Mouse (Mus musculus) lung, adult 18-20 months (tissue): ENCODE measurements around the gene Atn1.
"Not testable (repeated sequence)": the region's sequence is repeated elsewhere in the genome, so short reads cannot be mapped to it uniquely, and the experiment has no call there.

Experiments
- DNase-seq, 2 experiments: peaks; one replicate each; pipeline ENCODE4 v3.0.0; 2022; ENCODE audit warnings: mixed read lengths in 2 of 2

The Atn1 gene

GRCm38 (mm10) chr6:124755831-124756595 is at the start of gene Atn1, which contains the start of gene Gm45234:
Atn1 (minus strand) TSS chr6:124756524.
Gm45234 (minus strand) TSS chr6:124756021.
- DNase-seq = peak; percentile 74 to 84

GRCm38 (mm10) chr6:124805341-124806321 is 49.3 kb upstream of the Atn1 start:
- peak; percentile 94 to 97 for DNase-seq

- DNase-seq = no peak
Observed at GRCm38 (mm10) chr6:124804341-124804740, 48.0 kb upstream of the Atn1 start.

- not testable (repeated sequence) for DNase-seq
Observed at GRCm38 (mm10) chr6:124803691-124804090, 47.4 kb upstream of the Atn1 start.

GRCm38 (mm10) chr6:124803061-124803460 is 46.7 kb upstream of the Atn1 start:
- DNase-seq = no peak

GRCm38 (mm10) chr6:124802400-124802799 is 46.1 kb upstream of the Atn1 start:
- DNase-seq = not testable (repeated sequence)

- no peak for DNase-seq
Observed at GRCm38 (mm10) chr6:124796200-124796599, 39.9 kb upstream of the Atn1 start.

GRCm38 (mm10) chr6:124795781-124796180 is 39.5 kb upstream of the Atn1 start:
- no peak for DNase-seq

- no peak for DNase-seq
Observed at GRCm38 (mm10) chr6:124791911-124792310, 35.6 kb upstream of the Atn1 start.

GRCm38 (mm10) chr6:124790121-124790520 is 33.8 kb upstream of the Atn1 start:
- no peak for DNase-seq

GRCm38 (mm10) chr6:124789519-124789918 is 33.2 kb upstream of the Atn1 start:
- no peak for DNase-seq

GRCm38 (mm10) chr6:124787722-124788121 is 31.4 kb upstream of the Atn1 start:
- no peak for DNase-seq

GRCm38 (mm10) chr6:124786756-124787420 is 30.6 kb upstream of the Atn1 start:
- DNase-seq = no peak

- DNase-seq = no peak
Observed at GRCm38 (mm10) chr6:124782436-124782835, 26.1 kb upstream of the Atn1 start.

- no peak for DNase-seq
Observed at GRCm38 (mm10) chr6:124780917-124781316, 24.6 kb upstream of the Atn1 start.

- DNase-seq = no peak
Observed at GRCm38 (mm10) chr6:124779984-124780416, 23.7 kb upstream of the Atn1 start.

- DNase-seq = peak; percentile 55 to 63
Observed at GRCm38 (mm10) chr6:124779222-124779983, 23.1 kb upstream of the Atn1 start, which contains the start of gene Lrrc23. Lrrc23 (minus strand) TSS chr6:124779727.

- DNase-seq = no peak
Observed at GRCm38 (mm10) chr6:124770511-124770910, 14.2 kb upstream of the Atn1 start.

GRCm38 (mm10) chr6:124770013-124770412 is 13.7 kb upstream of the Atn1 start:
- DNase-seq = no peak

GRCm38 (mm10) chr6:124769101-124769765 is 12.9 kb upstream of the Atn1 start, which contains the start of gene Eno2:
Eno2 (minus strand) TSS chr6:124769673.
- DNase-seq = peak in 1 of 2 experiments; percentile 38

GRCm38 (mm10) chr6:124768704-124769044 is 12.3 kb upstream of the Atn1 start:
- DNase-seq = no peak
